Mouse (Mus musculus): ENCODE measurements around the gene Cd8b1. TPM values are rescaled to one million over a fixed set of nuclear protein-coding genes. Genes with fewer than 3 reads are reported as not detected.

Cd8b1 gene
- polyA plus RNA-seq, 1 experiment from 2014 or later, result not detected

DNA sequence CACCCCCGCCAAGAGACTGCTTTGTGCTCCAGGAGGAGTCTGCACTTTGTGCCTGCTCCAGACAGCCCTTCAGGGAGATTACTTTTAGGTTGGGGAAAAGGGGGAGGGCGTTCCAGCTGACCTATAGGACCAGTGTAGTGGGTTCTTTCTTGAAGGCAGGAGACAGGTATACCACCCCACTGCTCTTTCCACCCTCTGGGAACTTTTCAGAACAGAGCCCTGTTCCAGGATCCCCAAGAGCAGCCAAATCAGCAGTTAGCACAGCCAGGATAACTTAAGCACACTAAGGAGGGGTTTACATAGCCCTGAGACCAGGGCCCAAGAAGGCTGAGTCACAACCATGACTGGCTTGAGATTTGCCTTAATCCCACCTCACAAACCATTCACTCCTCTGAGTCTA is 52.3 kb downstream of the Cd8b1 start:
- H3K36me3 ChIP-seq, result no peaks in the 10 kb centered on the region
- 86% methylated on average over 2 of the region's 2 CpGs for WGBS

DNA sequence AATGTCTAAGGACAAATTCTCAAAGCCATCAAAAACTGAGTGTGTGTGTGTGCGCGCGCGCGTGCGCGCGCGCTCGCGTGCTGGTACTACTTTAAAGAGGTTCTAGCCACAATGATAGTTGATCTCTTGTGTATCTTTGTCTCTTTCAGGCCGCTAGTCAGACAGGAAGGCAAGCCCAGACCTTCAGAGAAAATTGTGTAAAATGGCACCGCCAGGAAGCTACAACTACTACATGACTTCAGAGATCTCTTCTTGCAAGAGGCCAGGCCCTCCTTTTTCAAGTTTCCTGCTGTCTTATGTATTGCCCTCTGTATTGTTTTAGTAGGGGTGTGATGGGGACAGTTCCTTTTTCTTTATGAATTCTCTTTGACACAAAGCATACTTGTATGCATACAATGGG is 54.1 kb downstream of the Cd8b1 start:
- Histone ChIP-seq H3K9me3 (no peaks in the 10 kb centered on the region), H3K4me2 (replicated peaks) (no peak overlapping the region), H3K27me3 (no peaks in the 10 kb centered on the region), H3K36me3 (no peaks in the 10 kb centered on the region), H3K9ac (replicated peaks) (no peak overlapping the region), H3K27ac (replicated peaks) (no peak overlapping the region), H3K4me1 (no peaks in the 10 kb centered on the region), H3K4me3 (no peak overlapping the region)
- 95% methylated on average over 13 of the region's 13 CpGs for WGBS
- ATAC-seq (replicated peaks), result no peak

More for the DNA sequence above, 52.3 kb downstream of the Cd8b1 start:
- H3K27me3 ChIP-seq, result no peaks in the 10 kb centered on the region
- H3K4me2 ChIP-seq (replicated peaks), result no peak overlapping the region
- no peaks in the 10 kb centered on the region for H3K4me1 ChIP-seq
- no peak overlapping the region for H3K4me3 ChIP-seq
- no peaks in the 10 kb centered on the region for H3K9me3 ChIP-seq
- no peak overlapping the region for H3K27ac ChIP-seq (replicated peaks)
- ATAC-seq (replicated peaks), result no peak
- no peak overlapping the region for H3K9ac ChIP-seq (replicated peaks)

DNA sequence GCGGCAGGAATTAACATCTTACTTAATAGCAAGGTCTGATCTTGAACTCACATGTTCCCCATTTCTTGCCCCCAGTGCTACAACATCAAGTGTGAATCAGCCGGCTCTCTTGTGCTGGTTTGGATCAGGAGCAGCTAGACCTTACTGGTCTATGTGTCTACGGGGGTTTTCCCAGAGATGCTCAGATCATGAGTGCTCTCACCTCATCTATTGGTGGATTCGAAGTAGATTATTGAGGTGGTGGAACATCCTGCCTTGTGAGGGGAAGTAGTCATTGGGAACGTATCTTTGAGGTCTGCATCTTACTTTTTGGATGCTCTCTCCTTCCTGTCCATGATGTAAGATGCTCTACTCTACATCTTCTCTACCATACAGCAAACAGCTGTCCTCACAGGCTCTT is 59.1 kb downstream of the Cd8b1 start:
- Histone ChIP-seq H3K36me3 (no peaks in the 10 kb centered on the region), H3K4me1 (no peaks in the 10 kb centered on the region), H3K4me3 (no peak overlapping the region), H3K27ac (replicated peaks) (no peak overlapping the region), H3K27me3 (no peaks in the 10 kb centered on the region), H3K9me3 (no peaks in the 10 kb centered on the region), H3K9ac (replicated peaks) (no peak overlapping the region), H3K4me2 (replicated peaks) (no peak overlapping the region)
- ATAC-seq (replicated peaks), result no peak
- over 99% methylated on average over 5 of the region's 5 CpGs for WGBS

Other genes with a start within 250 kb of the Cd8b1 start
- 3.2 TPM in 2 replicates for gene Thnsl2, start 178.3 kb upstream of the Cd8b1 start, polyA plus RNA-seq (2015; fragmentation: Nextera tagmentation; extraction: Ambion mirVana)
- gene Fabp1, start 123.0 kb upstream of the Cd8b1 start, polyA plus RNA-seq (2015; fragmentation: Nextera tagmentation; extraction: Ambion mirVana), result not detected in 2 replicates
- gene Krcc1, start 51.1 kb upstream of the Cd8b1 start, polyA plus RNA-seq (2015; fragmentation: Nextera tagmentation; extraction: Ambion mirVana), result 20.5 and 21.3 TPM in 2 replicates
- 0.15 and 0.26 TPM in 2 replicates for gene Smyd1, start 555 bp upstream of the Cd8b1 start, polyA plus RNA-seq (2015; fragmentation: Nextera tagmentation; extraction: Ambion mirVana)
- gene Cd8a, start 50.6 kb downstream of the Cd8b1 start, polyA plus RNA-seq (2015; fragmentation: Nextera tagmentation; extraction: Ambion mirVana), result not detected in 2 replicates
- gene Rmnd5a, start 117.8 kb downstream of the Cd8b1 start, polyA plus RNA-seq (2015; fragmentation: Nextera tagmentation; extraction: Ambion mirVana), result 9.4 and 9.9 TPM in 2 replicates
- 26.2 and 27.3 TPM in 2 replicates for gene Rnf103, start 171.1 kb downstream of the Cd8b1 start, polyA plus RNA-seq (2015; fragmentation: Nextera tagmentation; extraction: Ambion mirVana)
- 61.6 and 65.9 TPM in 2 replicates for gene Chmp3, start 221.0 kb downstream of the Cd8b1 start, polyA plus RNA-seq (2015; fragmentation: Nextera tagmentation; extraction: Ambion mirVana)

All from forebrain, embryonic 15.5 days (tissue).